Mouse (Mus musculus): ENCODE data around the gene Ank3.

- no peak for TF ChIP-seq CTCF (IDR thresholded peaks at IDR 0.05; ENCODE audit: low read depth)
- TF ChIP-seq EP300 (IDR thresholded peaks at IDR 0.05; ENCODE audit: low read depth): no peak
Observed at GRCm38 (mm10) chr10:69777736-69778135, 379.2 kb downstream of the Ank3 start.
